Mouse (Mus musculus): ENCODE results near the gene Dars.

Dars gene

GRCm38 (mm10) chr1:128344232-128344631, 72.9 kb downstream of the Dars start:
- DNase-seq (ENCODE audit: low spot score in 2 of 2), result no peak

GRCm38 (mm10) chr1:128337708-128338320, 79.4 kb downstream of the Dars start:
- DNase-seq (ENCODE audit: low spot score in 2 of 2), result no peak

GRCm38 (mm10) chr1:128330313-128330712, 86.9 kb downstream of the Dars start:
- DNase-seq (ENCODE audit: low spot score in 2 of 2), result no peak

DNA sequence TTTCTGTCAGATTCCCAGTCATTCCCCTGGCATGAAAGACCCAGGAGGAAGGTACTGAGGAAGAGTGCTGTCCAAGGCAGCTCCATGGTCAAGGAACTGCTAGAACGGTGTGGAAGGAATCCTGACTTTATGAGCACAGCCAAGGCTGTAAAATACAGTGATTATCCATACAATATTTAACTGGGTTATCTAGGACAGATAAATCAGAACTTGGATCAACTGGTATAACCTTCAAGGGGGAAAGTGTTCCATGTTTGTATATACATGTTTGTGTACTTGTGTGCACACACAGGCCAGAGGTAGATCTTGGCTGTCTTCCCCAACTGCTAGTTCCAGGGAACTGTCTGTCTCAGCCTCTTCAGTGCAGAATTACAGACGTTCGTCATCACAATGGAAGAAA, 89.0 kb downstream of the Dars start, which contains the start of gene Lct:
Gene Lct (minus strand): TSS at position 101 of the 400 bp plus-strand sequence.
- DNase-seq (ENCODE audit: low spot score in 2 of 2), result no peak

DNA sequence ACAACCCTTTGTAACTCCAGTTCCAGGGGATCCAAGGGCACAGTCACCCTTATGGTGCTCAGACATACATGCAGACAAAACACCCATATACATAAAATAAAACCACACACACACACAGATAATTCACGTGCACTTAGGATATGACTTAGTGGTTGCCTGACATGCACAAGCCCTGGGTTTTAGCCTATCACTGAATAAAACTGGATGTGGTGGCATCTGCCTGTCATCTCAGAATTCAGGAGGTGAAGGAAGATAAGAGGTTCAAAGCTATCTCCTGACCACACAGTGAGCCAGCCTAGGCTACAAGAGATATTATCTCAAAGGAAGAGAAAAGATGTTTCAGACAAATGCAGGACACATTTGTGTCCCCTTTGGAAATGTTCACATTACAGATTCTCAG, 90.0 kb downstream of the Dars start:
- DNase-seq (ENCODE audit: low spot score in 2 of 2), result no peak

GRCm38 (mm10) chr1:128324776-128325175, 92.4 kb downstream of the Dars start:
- no peak for DNase-seq (ENCODE audit: low spot score in 2 of 2)

DNA sequence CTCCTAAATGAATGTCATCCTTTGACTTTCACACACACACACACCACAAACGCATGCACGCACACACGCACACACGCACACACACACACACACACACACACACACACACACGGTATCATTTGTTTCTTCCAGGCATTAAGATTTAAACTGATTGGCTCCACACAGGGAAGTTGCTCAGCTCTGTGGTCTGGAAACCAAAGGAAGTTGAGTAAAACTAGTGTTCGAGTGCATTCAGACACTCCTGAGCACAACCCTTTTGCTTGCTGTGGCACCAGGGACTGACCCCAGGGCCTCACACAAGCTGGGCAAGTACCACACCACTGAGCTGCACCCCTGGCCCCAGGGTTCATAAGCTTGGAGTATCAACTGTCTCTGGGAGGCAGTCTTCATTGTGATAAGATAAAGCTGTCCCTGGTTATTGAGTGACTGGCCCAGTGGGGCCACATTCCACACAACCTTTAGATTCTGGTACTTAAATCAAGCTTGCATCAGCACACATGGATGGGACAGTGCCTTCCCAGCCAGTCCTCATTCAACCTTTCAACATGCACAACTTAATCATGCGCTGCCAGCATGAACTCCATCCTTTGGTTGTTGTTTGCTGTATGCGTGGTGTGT, 94.0 kb downstream of the Dars start:
- DNase-seq (ENCODE audit: low spot score in 2 of 2), result no peak

- peak; percentile 8 to 12 for DNase-seq (ENCODE audit: low spot score in 2 of 2)
Observed at GRCm38 (mm10) chr1:128319266-128319665, 97.9 kb downstream of the Dars start.

DNA sequence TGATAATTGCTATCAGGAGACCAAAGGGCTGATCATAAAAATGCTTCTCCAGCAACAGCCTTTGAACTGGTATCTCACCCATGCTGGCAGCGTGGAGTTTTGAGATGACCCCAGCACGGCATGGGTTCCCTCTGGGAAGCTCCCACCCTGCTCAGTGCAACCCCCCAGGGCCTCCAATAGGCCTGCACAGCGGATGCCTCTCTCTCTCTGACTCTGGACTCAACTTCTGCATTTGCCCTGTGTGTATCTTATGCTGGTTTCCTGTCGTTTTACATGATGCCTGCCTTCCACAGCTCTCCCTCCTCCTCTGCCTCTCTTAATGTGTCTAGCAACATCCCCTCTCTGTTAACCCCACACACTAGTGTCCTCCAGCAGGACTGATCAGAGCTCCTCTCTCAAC, 102.5 kb downstream of the Dars start:
- DNase-seq (ENCODE audit: low spot score in 2 of 2), result no peak
